Mouse (Mus musculus) megakaryocyte-erythroid progenitor cell, adult 5-6 weeks (primary cell): Measurements from ENCODE around the gene Bdh1. TPM values are rescaled to one million over a fixed set of nuclear protein-coding genes. Genes with fewer than 3 reads are reported as not detected.
"Not testable (repeated sequence)": the region's sequence is repeated elsewhere in the genome, so short reads cannot be mapped to it uniquely, and the experiment has no call there.

Source experiments
- ATAC-seq: replicated peaks from 2 replicates; pipeline ENCODE4 v1.8.0; 2016; ENCODE audit warnings: mild to moderate bottlenecking, inconsistent platforms; ENCODE audit not compliant: severe bottlenecking, poor library complexity, low FRiP score, low TSS enrichment
- total RNA-seq, 2 experiments: library from RNA; stranded (forward) in 1 of 2; stranded (reverse) in 1 of 2; fragments of 200-1000, 215-1000 nt in 1 of 2; fragments of >200 nt in 1 of 2; fragmentation: Nextera tagmentation in 1 of 2; gene quantifications; 2 replicates each; pipeline ENCODE4 v1.2.3; 2014 to 2017

Bdh1 gene
- 11.0 and 16.7 TPM in 2 replicates for total RNA-seq (2014; fragmentation: Nextera tagmentation)
- 23.5 and 47.3 TPM in 2 replicates for total RNA-seq (2017)

DNA sequence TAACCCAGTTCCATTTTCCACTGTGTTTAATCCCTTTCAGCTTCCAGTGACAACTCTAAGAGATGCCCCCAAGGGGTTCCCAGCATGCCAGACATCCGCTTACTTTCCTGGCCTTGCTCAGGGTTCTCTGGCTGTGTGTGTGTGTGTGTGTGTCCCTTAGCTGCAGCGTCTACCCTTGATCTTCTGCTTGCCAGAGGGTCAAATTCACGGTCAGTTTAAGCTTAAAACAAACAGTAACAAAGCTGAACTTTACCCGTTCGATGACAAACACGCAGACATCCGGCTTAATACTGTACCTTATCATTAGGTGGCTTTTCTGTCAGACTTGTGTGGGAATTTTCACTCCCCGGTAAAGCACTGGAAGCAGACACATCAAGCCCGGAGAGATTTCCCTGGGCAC lies at the start of gene Bdh1:
Bdh1 (plus strand) TSS at position 281 of the 400 bp plus-strand sequence.
- no peak for ATAC-seq

- not testable (repeated sequence) for ATAC-seq
Observed at GRCm38 (mm10) chr16:31372316-31372715, 49.8 kb upstream of the Bdh1 start.

- ATAC-seq = not testable (repeated sequence)
Observed at GRCm38 (mm10) chr16:31375877-31376582, 46.0 kb upstream of the Bdh1 start.

GRCm38 (mm10) chr16:31388269-31388668 lies 33.8 kb upstream of the Bdh1 start:
- ATAC-seq = not testable (repeated sequence)

DNA sequence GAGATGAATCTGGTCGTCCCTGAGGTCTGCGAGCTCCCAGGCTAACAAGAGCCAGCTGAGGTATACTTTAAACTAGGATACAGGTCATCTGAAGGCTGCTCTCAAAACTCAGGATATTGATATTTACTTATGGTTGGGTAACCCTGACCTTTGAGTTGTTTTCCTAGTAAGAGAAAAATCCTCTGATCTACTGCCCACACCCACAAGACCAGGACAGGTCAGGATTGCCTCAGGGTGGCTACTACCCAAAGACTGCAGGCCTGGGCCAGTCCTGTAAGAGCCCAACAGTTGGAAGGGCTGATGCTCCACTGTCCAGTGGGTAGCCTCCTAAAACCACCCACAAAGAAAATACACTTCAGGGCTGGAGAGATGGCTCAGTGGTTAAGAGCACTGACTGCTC lies 22.8 kb upstream of the Bdh1 start:
- ATAC-seq = no peak

GRCm38 (mm10) chr16:31400908-31401692 lies 21.0 kb upstream of the Bdh1 start:
- no peak for ATAC-seq

DNA sequence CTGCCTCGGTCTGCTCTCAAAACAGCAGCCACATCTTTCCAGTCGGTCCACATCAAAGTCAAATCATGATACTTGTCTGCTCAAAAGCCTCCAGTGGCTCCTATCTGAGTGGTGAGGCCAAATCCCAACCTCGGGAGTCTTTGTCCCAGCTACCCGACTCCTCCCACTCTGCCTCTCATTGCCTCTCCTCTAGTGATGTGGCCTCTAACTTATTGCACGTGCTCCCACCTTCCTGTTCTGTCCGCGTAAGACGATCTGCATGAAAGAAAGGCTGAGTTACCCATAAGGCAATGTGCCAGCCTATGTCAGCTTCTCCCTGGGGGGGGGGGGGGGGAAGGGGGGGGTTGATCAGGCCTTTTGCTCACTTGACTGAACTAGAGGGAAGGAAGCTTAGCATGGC lies 20.0 kb upstream of the Bdh1 start:
- ATAC-seq = no peak

DNA sequence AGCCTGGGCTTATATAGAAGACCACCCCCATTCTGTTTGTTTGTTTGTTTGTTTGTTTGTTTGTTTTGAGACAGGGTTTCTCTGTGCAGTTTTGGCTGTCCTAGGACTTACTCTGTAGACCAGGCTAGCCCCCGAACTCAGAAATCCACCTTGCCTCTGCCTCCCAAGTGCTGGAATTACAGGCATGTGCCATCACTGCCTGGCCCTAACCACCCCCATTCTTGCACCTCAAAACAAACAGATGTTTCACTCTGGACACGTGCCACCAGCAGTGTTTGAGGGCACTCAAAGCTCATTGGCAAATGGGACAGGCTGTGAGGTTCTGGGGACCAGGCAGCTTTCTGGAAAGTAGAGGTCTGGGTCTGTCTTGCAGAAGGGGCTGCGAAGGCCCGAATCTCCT lies 18.1 kb upstream of the Bdh1 start:
- no peak for ATAC-seq

GRCm38 (mm10) chr16:31405040-31405439 lies 17.0 kb upstream of the Bdh1 start:
- no peak for ATAC-seq

DNA sequence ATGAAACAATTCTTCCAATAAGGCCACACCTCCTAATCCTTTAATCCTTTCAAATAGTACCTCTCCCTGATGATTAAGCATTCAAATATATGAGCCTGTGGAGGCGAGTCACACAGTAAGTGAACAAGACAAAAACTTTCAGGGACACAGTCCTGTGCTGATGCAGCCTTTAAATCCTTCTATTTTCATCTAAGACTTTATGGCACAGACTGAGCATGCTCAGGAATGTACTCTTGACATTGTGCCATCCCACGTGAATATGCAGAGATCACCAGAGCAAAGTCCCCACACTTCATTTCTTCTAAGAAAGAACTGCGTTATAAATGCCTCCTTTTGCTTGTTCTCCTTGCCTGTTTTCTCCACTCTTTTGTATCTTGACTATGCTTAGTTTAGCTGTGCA lies 14.2 kb upstream of the Bdh1 start:
- no peak for ATAC-seq

DNA sequence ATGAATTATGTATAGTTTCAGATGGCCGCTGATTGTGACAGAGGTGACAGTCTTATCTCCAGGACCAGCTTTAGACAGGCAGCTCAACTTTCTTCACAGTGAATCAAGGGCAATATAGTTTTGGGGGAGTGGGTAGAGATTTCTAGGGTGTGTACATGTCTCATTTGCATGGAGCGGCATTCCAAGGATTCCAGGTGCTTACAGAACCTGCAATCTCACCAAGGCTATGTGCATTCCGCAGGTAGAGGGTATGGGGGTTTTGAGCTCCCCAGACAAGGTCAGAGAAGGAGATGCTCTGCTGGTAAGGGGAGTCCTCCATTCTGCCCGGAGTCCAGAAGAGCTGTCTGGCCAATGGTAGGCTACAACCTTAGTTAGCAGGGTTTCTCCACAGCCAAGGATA lies 11.1 kb upstream of the Bdh1 start:
- ATAC-seq = no peak

DNA sequence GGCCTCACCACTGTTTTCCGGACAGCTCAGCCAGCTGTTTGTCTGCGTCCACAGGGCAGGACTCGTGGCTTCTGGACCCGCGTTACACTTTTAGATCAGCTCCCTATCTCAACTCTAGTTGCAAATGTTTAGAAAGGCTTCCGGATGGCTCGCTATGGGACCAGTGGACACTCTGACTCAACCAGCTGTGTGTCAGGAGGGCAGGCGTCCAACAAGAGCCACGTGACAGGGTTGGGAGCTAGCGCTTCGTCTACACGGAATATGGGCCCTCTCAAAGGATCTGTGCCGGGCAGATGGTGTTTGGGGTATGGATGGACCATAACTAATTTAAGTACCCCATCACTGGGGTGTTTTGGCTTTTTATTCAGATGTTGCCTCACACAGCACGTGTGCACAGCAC lies 9.8 kb upstream of the Bdh1 start:
- ATAC-seq = no peak

DNA sequence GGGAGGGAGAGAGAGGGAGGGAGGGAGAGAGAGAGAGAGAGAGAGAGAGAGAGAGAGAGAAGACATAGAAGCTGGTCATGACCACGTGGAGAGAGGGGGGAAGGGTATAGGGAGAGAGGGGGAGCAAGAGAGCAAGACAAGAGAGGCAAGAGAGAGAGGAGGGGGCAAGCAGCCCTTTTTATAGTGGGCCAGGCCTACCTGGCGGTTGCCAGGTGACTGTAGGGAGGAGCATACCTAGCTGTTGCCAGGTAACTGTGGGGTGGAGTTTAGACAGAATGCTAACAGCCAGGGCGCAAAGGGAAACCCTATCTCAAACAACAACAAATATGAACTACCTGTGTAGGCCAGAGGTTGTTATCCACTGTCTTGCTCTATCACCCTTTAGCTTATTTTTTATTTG lies 8.3 kb upstream of the Bdh1 start:
- ATAC-seq = no peak

- ATAC-seq = no peak
Observed at GRCm38 (mm10) chr16:31415885-31416450, 6.1 kb upstream of the Bdh1 start.

GRCm38 (mm10) chr16:31418704-31419103 lies 3.4 kb upstream of the Bdh1 start:
- ATAC-seq = no peak

DNA sequence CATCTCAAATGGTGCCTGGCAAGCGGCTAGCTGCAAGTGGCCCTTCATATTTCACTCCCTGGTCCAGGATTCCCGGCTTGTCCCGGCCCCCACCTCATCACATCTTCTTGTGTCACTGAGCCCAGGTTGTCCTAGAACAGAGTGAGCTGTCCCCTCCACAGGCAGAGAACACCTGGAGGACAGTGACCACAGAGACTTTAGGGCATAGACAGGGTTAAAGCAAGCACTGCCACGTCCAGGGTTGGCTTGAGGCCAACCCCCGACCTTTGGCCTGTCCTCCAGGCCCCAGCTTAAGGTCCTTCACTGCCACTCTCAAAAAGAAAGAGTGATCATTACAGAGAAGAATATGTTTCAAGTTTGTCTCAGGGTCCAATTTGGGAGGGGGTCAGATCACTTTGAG lies 2.6 kb upstream of the Bdh1 start:
- no peak for ATAC-seq

- ATAC-seq = no peak
Observed at GRCm38 (mm10) chr16:31422722-31423121, 642 bp downstream of the Bdh1 start.

GRCm38 (mm10) chr16:31423368-31423767 lies 1.3 kb downstream of the Bdh1 start:
- no peak for ATAC-seq

- no peak for ATAC-seq
Observed at GRCm38 (mm10) chr16:31424416-31425187, 2.5 kb downstream of the Bdh1 start.

DNA sequence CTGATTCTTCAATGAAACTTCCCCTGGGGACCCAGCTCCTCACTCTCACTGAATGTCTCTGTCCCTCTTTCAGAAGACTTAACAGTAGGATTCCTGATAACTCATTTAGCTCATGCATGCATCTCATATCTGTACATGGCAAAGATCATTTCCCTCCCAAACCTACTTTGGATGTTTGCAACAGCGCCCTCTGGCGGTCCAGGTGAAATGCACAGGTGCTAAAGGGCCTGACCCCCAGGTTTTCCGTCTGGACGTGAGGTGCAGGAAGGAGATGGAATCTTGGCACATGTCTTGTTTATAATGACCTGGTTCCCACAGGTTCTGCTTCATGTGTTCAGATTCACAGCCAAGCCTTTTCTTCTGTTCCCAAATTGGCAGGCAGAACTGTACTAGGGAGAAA lies 3.4 kb downstream of the Bdh1 start:
- ATAC-seq = no peak
